Mouse (Mus musculus) embryonic facial prominence, embryonic 11.5 days (tissue): ENCODE measurements around the gene Slc2a5. TPM values are rescaled to one million over a fixed set of nuclear protein-coding genes. Genes with fewer than 3 reads are reported as not detected.
A peak's percentile ranks its signal among the peaks of the same experiment; 100 is the strongest.

Experiments used
- ATAC-seq: fragments of 200-750 bp; cut with Nextera tagmentation; replicated peaks from 2 replicates; pipeline ENCODE4 v1.8.0; 2017; ENCODE audit warnings: low read depth; ENCODE audit not compliant: insufficient number of reproducible peaks, low FRiP score, low TSS enrichment
- DNase-seq: peaks from one replicate; pipeline ENCODE4 v3.0.0-alpha.2; 2015; ENCODE audit warnings: low spot score
- H3K27ac ChIP-seq: fragments of 300-500 bp; sonication (generic); replicated peaks from 2 replicates; pipeline ENCODE4 v1.5.1; 2014; ENCODE audit warnings: mild to moderate bottlenecking, low read depth, low read length, control low read depth
- H3K27me3 ChIP-seq: fragments of 300-500 bp; sonication (generic); 2 replicates; pipeline ENCODE4 v1.6.1; 2014; ENCODE audit warnings: mild to moderate bottlenecking, low read length, moderate library complexity, mixed read lengths; ENCODE audit not compliant: control insufficient read depth, insufficient read depth
- H3K36me3 ChIP-seq: fragments of 300-500 bp; sonication (generic); replicated peaks from 2 replicates; pipeline ENCODE4 v1.6.1; 2014; ENCODE audit warnings: low read depth, mild to moderate bottlenecking, low read length, moderate library complexity, mixed read lengths; ENCODE audit not compliant: control insufficient read depth, insufficient read depth
- H3K4me1 ChIP-seq: fragments of 300-500 bp; sonication (generic); 2 replicates; pipeline ENCODE4 v1.6.1; 2014; ENCODE audit warnings: low read length, mixed read lengths; ENCODE audit not compliant: control insufficient read depth, insufficient read depth
- H3K4me2 ChIP-seq: fragments of 300-500 bp; sonication (generic); 2 replicates; pipeline ENCODE4 v1.6.1; 2014; ENCODE audit warnings: low read depth, mild to moderate bottlenecking, control low read depth, low read length, moderate library complexity
- H3K4me3 ChIP-seq: fragments of 300-500 bp; sonication (generic); 2 replicates; pipeline ENCODE4 v1.5.1; 2014; ENCODE audit warnings: low read depth, low read length, control low read depth
- H3K9ac ChIP-seq: fragments of 300-500 bp; sonication (generic); replicated peaks from 2 replicates; pipeline ENCODE4 v1.6.1; 2014; ENCODE audit warnings: mild to moderate bottlenecking, control low read depth, low read length
- H3K9me3 ChIP-seq: fragments of 300-500 bp; sonication (generic); replicated peaks from 2 replicates; pipeline ENCODE4 v1.6.1; 2016; ENCODE audit warnings: mild to moderate bottlenecking, low read length, inconsistent platforms, mixed read lengths; ENCODE audit not compliant: control insufficient read depth
- WGBS: fragments of 180-500 bp; shearing (Covaris S2); extraction: QIAGEN DNeasy Blood & Tissue Kit; methylation state at CpG from one replicate; pipeline ENCODE4 v1.1.7; 2014; 5-methylcytosine and 5-hydroxymethylcytosine counted together
- polyA plus RNA-seq: library from polyadenylated mRNA; unstranded; fragments of >200 nt; fragmentation: Nextera tagmentation; extraction: Ambion mirVana; gene quantifications from 2 replicates; pipeline ENCODE4 v1.2.1, GENCODE M21; 2014

The Slc2a5 gene
- polyA plus RNA-seq, 1 experiment from 2014 or later: 0.90 TPM

DNA sequence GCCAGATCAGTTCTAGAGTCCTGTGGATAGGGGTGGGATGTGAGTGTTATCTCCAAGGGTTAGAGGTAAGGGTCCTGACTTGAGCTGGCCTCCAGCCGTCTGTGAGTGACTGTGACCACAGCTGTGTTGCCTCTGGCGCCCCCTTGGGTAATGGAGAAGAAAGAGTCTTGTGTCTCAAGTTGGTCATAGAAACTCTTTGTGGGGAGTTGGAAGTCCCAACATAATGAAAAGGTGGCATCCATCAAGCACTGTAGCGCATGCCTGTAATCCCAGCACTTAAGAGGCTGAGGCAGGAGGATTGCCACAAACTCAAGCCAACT lies 26.5 kb upstream of the Slc2a5 start:
- ATAC-seq: no peak

DNA sequence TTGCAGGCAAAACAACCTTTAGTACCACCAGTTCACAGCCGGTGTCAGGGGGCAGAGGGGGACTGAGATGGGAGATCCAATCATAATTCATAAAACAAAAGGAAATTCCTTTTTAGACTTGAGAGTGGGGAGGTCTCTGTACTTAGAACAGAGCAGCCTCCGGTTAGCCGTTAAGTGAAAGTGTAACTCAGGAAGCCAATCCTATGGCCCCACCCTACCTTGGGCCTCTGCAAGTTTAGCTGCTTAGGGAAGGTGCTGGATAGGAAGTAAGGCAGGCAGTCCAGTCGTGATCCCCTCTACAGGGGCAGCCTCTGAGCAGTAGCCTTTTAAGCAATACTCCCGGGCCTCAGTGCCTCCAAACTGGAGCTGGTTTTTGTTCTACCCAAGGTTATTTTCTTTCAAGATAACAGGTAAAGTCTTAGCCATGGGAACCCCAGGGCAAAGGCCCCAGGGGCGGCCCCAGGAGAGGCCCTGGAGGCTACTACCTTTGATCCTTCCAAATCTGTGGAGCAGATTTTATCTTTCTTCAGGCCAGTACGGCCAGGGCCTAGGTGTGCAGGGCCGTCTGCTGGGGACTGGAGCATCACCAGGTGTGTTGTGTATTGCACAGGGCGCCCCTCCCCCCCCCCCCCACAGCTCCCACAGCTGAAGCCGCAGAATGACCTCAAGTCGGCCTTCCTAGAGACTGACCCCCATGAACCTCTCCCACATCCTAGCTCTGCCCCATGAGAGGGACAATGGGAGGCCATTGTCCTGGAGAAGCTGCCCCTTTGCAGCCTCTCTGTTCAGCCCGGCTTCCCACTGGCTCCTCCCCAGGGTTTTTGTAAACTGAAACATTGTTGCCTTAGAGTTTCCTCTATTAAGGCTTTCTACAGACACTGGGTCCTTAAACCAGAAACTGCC lies 25.3 kb upstream of the Slc2a5 start:
- no peak overlapping the region for H3K9ac ChIP-seq
- no peak overlapping the region for H3K4me3 ChIP-seq
- WGBS: 22% methylated on average over 12 of the region's 12 CpGs
- H3K36me3 ChIP-seq: no peaks in the 10 kb centered on the region
- H3K9me3 ChIP-seq: no peaks in the 10 kb centered on the region
- H3K4me1 ChIP-seq: peaks cover 9% of the 10 kb centered on the region
- ATAC-seq (no peak), DNase-seq (no peak)
- H3K4me2 ChIP-seq: no peak overlapping the region
- no peaks in the 10 kb centered on the region; the same call in 1 of the 2 replicates for H3K27me3 ChIP-seq
- H3K27ac ChIP-seq: no peak overlapping the region

More for the DNA sequence above, 26.5 kb upstream of the Slc2a5 start:
- H3K4me2 ChIP-seq: no peak overlapping the region
- WGBS: 61% methylated on average over 3 of the region's 3 CpGs
- H3K4me3 ChIP-seq: no peak overlapping the region
- H3K36me3 ChIP-seq: no peaks in the 10 kb centered on the region
- peaks cover 4% of the 10 kb centered on the region; the same call in 1 of the 2 replicates for H3K27me3 ChIP-seq
- H3K9ac ChIP-seq: no peak overlapping the region
- no peaks in the 10 kb centered on the region for H3K9me3 ChIP-seq
- H3K27ac ChIP-seq: no peak overlapping the region
- peaks cover 9% of the 10 kb centered on the region for H3K4me1 ChIP-seq
- DNase-seq: no peak

DNA sequence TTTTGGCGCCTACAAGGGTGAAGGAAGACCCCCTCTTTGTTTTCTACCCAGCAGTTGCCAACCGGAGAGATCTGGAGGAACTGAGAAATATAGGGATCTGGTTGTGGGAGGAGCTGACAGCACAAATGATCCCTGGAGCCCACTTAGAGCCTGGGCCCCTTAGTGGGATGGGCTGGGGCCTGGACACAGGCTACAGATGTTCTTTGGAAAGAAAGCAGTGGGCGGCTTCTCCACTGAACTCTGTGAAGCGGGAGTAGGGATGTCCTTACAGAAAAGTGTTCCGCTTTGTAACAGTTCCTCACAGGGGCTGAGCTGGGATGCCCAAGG lies 24.7 kb upstream of the Slc2a5 start:
- H3K27me3 ChIP-seq: no peaks in the 10 kb centered on the region; the same call in 1 of the 2 replicates
- H3K4me2 ChIP-seq: no peak overlapping the region
- ATAC-seq (no peak; the same call in 1 of the 2 replicates), DNase-seq (no peak)
- peaks cover 9% of the 10 kb centered on the region for H3K4me1 ChIP-seq
- no peaks in the 10 kb centered on the region for H3K36me3 ChIP-seq
- H3K9ac ChIP-seq: no peak overlapping the region
- H3K9me3 ChIP-seq: no peaks in the 10 kb centered on the region
- no peak overlapping the region for H3K4me3 ChIP-seq
- no peak overlapping the region for H3K27ac ChIP-seq
- WGBS: 20% methylated on average over 5 of the region's 5 CpGs

DNA sequence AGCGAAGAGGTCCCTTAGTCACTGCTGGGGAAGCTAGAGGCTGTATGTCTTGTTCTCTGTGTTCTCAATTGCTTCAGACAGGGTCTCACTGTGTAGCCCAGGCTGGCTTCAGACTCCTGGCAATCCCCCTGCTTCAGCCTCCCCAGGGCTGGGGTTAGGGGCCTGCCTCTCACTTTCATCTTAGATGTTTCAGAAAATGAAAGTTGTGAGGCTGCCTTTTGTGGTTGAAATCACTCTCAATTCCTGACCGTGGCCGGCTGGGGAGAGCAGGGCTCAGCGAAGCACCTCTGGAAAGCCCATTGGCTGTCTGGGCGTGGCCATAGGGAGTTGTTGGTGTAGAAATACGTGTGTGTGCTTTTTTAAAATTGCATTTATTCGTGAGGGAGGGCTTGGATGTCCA lies 22.8 kb upstream of the Slc2a5 start:
- Histone ChIP-seq H3K27me3 (no peaks in the 10 kb centered on the region), H3K36me3 (no peaks in the 10 kb centered on the region), H3K27ac (no peak overlapping the region), H3K9ac (no peak overlapping the region), H3K9me3 (no peaks in the 10 kb centered on the region), H3K4me1 (peaks cover 9% of the 10 kb centered on the region), H3K4me3 (no peak overlapping the region), H3K4me2 (no peak overlapping the region)
- ATAC-seq (no peak), DNase-seq (no peak)
- 70% methylated on average over 7 of the region's 7 CpGs for WGBS

DNA sequence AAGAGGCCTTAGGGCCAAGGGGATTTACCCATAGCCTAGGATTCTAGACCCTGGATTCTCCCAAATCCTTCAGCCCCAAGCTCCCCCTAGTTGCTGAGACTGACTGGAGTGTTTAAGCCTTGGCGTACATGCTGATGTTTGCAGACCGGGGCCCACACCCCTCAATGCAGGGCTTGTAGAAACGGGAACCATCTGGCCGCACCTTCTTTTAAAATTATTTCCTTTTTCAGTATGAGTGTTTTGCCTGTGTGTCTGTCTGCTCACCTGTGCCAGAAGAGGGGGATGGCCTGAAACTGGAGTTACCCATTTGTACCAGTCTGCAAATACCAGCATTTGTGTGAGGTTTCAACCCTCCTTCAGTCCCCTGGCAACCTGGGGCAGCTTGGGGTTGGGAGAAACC lies 21.2 kb upstream of the Slc2a5 start:
- Histone ChIP-seq H3K9ac (no peak overlapping the region), H3K27me3 (no peaks in the 10 kb centered on the region), H3K4me2 (no peak overlapping the region), H3K4me1 (peaks cover 9% of the 10 kb centered on the region), H3K4me3 (no peak overlapping the region), H3K36me3 (no peaks in the 10 kb centered on the region), H3K27ac (no peak overlapping the region), H3K9me3 (no peaks in the 10 kb centered on the region)
- 82% methylated on average over 4 of the region's 4 CpGs for WGBS
- DNase-seq (no peak), ATAC-seq (no peak)

DNA sequence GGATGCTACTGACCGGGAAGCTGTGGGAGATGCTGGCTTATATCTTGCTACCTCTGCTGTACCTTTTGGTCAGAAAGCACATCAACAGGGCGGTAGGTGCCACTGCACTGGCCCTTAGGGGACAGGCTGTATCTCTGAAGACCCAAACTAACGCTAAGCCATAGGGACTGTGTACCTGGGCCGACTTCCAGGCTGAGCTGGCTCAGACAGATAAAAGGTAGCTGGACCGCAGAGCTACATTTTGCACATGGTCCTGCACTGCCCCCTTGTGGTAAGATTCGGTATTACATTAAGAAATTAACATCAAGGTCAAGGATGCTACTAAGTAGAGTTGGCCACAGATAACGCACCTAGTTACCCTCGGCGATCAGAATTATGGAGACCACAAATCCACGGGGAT lies 20.2 kb upstream of the Slc2a5 start:
- Histone ChIP-seq H3K9ac (no peak overlapping the region), H3K4me2 (no peak overlapping the region), H3K27me3 (no peaks in the 10 kb centered on the region), H3K27ac (no peak overlapping the region), H3K9me3 (no peaks in the 10 kb centered on the region), H3K4me1 (peaks cover 8% of the 10 kb centered on the region), H3K4me3 (no peak overlapping the region), H3K36me3 (no peaks in the 10 kb centered on the region)
- ATAC-seq: no peak
- 17% methylated on average over 10 of the region's 10 CpGs for WGBS
- DNase-seq: peak; percentile 87

DNA sequence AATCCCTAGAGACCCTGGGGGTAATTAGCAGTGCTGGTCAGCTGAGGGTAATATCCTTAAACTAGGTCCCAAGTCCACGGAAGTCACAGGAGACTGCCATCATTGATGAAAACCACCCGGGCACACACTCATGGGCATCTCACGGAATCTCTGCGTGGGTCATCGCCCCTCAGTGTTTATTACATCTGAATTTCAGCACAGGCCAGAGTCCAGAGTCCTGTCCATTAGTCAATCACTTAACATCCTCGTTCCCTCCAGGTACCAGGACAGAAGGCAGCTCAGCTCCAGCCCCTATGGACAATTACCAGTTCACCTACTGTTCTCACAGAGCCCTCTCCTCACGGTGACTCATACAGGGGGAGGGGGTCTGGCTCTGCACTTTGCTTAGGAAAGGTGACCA lies 16.3 kb upstream of the Slc2a5 start:
- Histone ChIP-seq H3K4me1 (no peaks in the 10 kb centered on the region), H3K4me3 (no peak overlapping the region), H3K27ac (no peak overlapping the region), H3K4me2 (no peak overlapping the region), H3K9me3 (no peaks in the 10 kb centered on the region), H3K9ac (no peak overlapping the region), H3K27me3 (no peaks in the 10 kb centered on the region), H3K36me3 (no peaks in the 10 kb centered on the region)
- DNase-seq: no peak
- WGBS: 88% methylated on average over 7 of the region's 7 CpGs
- no peak for ATAC-seq

DNA sequence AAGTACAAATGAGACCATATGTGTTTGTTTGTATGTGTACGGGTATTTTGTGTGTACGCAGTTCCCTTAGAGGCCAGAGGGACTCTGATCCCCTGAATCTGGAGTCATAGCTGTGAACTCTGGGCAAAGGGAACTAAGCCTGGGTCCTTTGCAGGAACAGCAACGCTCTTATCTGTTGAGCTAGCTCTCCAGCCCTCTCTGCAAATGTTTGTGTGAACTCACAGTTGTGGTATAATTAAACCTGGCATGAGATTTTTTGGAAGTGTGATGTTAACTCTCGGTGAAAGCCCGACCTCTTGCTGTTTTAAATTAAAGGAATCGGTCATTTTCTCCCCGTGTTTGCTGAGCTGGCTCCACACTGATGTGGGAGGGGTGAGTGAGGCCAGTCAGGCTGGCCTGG lies 13.4 kb upstream of the Slc2a5 start:
- H3K9me3 ChIP-seq: no peaks in the 10 kb centered on the region
- no peak overlapping the region for H3K4me2 ChIP-seq
- ATAC-seq (no peak), DNase-seq (no peak)
- no peaks in the 10 kb centered on the region for H3K4me1 ChIP-seq
- no peak overlapping the region for H3K9ac ChIP-seq
- no peaks in the 10 kb centered on the region for H3K36me3 ChIP-seq
- 47% methylated on average over 7 of the region's 7 CpGs for WGBS
- no peak overlapping the region for H3K27ac ChIP-seq
- H3K4me3 ChIP-seq: no peak overlapping the region
- no peaks in the 10 kb centered on the region for H3K27me3 ChIP-seq
